Mouse (Mus musculus) cerebellum, postnatal 10 days (tissue): ENCODE results near the gene Vwce.

Experiments
- DNase-seq, 2 experiments: peaks; one replicate each; pipeline ENCODE4 v3.0.0; 2021; ENCODE audit warnings: mixed read lengths in 2 of 2

The Vwce gene

GRCm38 (mm10) chr19:10634106-10634871 is at the start of gene Vwce:
Gene Vwce, plus strand, starts transcription at chr19:10634213.
- peak; percentile 69 to 71 for DNase-seq

- no peak for DNase-seq
These were observed 48.9 kb upstream of the Vwce start for GRCm38 (mm10) chr19:10585112-10585511.

GRCm38 (mm10) chr19:10587231-10587630 is 46.8 kb upstream of the Vwce start:
- DNase-seq: no peak

- no peak for DNase-seq
These were observed 44.7 kb upstream of the Vwce start for GRCm38 (mm10) chr19:10589127-10589857.

GRCm38 (mm10) chr19:10590301-10590700 is 43.7 kb upstream of the Vwce start:
- no peak for DNase-seq

- no peak for DNase-seq
These were observed 42.2 kb upstream of the Vwce start for GRCm38 (mm10) chr19:10591659-10592377.

- DNase-seq: no peak
These were observed 35.8 kb upstream of the Vwce start for GRCm38 (mm10) chr19:10598188-10598587.

GRCm38 (mm10) chr19:10599648-10600047 is 34.4 kb upstream of the Vwce start:
- DNase-seq: no peak

GRCm38 (mm10) chr19:10602247-10602769 is 31.7 kb upstream of the Vwce start:
- DNase-seq: no peak

GRCm38 (mm10) chr19:10602787-10603186 is 31.2 kb upstream of the Vwce start:
- DNase-seq: peak; percentile 96 to 97

- peak; percentile 33 to 36 for DNase-seq
These were observed 30.1 kb upstream of the Vwce start for GRCm38 (mm10) chr19:10603660-10604523.

GRCm38 (mm10) chr19:10604534-10604933 is 29.5 kb upstream of the Vwce start:
- DNase-seq: no peak

GRCm38 (mm10) chr19:10605293-10605900 is 28.6 kb upstream of the Vwce start, which contains the start of the genes Ddb1 and Tkfc:
Gene Ddb1, plus strand, starts transcription at chr19:10605327.
Gene Tkfc, minus strand, starts transcription at chr19:10605654.
- DNase-seq: peak; percentile 100

- DNase-seq: peak in 1 of 2 experiments; percentile 22
These were observed 28.0 kb upstream of the Vwce start for GRCm38 (mm10) chr19:10605901-10606622.

GRCm38 (mm10) chr19:10608573-10609240 is 25.3 kb upstream of the Vwce start:
- DNase-seq: no peak

GRCm38 (mm10) chr19:10634872-10635318 is 882 bp downstream of the Vwce start:
- peak; percentile 72 to 74 for DNase-seq

GRCm38 (mm10) chr19:10637840-10638239 is 3.8 kb downstream of the Vwce start:
- DNase-seq: no peak

- DNase-seq: no peak
These were observed 6.1 kb downstream of the Vwce start for GRCm38 (mm10) chr19:10640080-10640479.

GRCm38 (mm10) chr19:10640589-10641378 is 6.8 kb downstream of the Vwce start:
- DNase-seq: no peak
